Mouse (Mus musculus) liver, embryonic 12.5 days (tissue): ENCODE results near the gene Crebrf. TPM values are rescaled to one million over a fixed set of nuclear protein-coding genes. Genes with fewer than 3 reads are reported as not detected.

Experiments used
- ATAC-seq: fragments of 200-750 bp; cut with Nextera tagmentation; 2 replicates; pipeline ENCODE4 v1.8.0; 2017; ENCODE audit warnings: moderate number of reproducible peaks, mild to moderate bottlenecking, moderate library complexity
- H3K27ac ChIP-seq: fragments of 300-500 bp; sonication (generic); 2 replicates; pipeline ENCODE4 v1.5.1; 2016; ENCODE audit warnings: mild to moderate bottlenecking
- H3K27me3 ChIP-seq: fragments of 300-500 bp; sonication (generic); replicated peaks from 2 replicates; pipeline ENCODE4 v1.6.1; 2016; ENCODE audit warnings: mild to moderate bottlenecking, moderate library complexity
- H3K36me3 ChIP-seq: fragments of 300-500 bp; sonication (generic); 2 replicates; pipeline ENCODE4 v1.6.1; 2016; ENCODE audit warnings: mild to moderate bottlenecking, moderate library complexity
- H3K4me1 ChIP-seq: fragments of 300-500 bp; sonication (generic); 2 replicates; pipeline ENCODE4 v1.6.1; 2016
- H3K4me2 ChIP-seq: fragments of 300-500 bp; sonication (generic); 2 replicates; pipeline ENCODE4 v1.6.1; 2016; ENCODE audit warnings: mild to moderate bottlenecking, moderate library complexity
- H3K4me3 ChIP-seq: fragments of 300-500 bp; sonication (generic); 2 replicates; pipeline ENCODE4 v1.5.1; 2016; ENCODE audit warnings: mild to moderate bottlenecking, moderate library complexity
- H3K9ac ChIP-seq: fragments of 300-500 bp; sonication (generic); 2 replicates; pipeline ENCODE4 v1.6.1; 2016; ENCODE audit warnings: mild to moderate bottlenecking, moderate library complexity
- H3K9me3 ChIP-seq: fragments of 300-500 bp; sonication (generic); replicated peaks from 2 replicates; pipeline ENCODE4 v1.6.1; 2016; ENCODE audit warnings: mild to moderate bottlenecking, moderate library complexity
- WGBS: fragments of 180-500 bp; shearing (Covaris S2); methylation state at CpG from one replicate; pipeline ENCODE4 v1.1.7; 2016; ENCODE audit not compliant: insufficient replicate concordance; 5-methylcytosine and 5-hydroxymethylcytosine counted together
- polyA plus RNA-seq: library from polyadenylated mRNA; unstranded; fragments of >200 nt; fragmentation: Nextera tagmentation; extraction: Ambion mirVana; gene quantifications from 2 replicates; pipeline ENCODE4 v1.2.1, GENCODE M21; 2016

Gene Crebrf
- polyA plus RNA-seq = 1.7 and 2.1 TPM in 2 replicates

DNA sequence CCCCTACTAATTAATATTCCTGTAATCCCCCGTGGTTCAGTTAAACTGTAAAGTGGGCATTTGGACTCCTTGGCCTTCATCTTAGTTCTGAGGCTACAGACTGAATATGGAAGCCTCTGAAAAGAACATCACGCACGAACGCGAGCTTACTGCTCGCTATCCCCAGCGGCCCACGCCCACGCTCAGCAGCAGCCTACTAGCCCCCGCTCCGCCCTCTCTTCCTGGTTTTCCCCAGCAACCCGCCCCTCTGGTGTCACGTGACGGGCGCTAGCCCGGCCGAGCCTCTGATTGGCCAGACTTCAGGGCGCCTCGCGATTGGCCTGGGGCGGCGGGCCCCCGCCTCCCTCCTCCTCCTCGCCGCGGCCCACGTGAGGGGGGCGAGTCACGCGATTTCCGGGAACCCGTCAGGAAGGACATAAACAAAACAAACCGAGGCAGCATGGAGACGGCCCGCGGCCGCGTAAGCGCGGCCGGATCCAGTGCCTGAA, at the start of gene Crebrf:
TSS of gene Crebrf (plus strand) at position 380 of the 488 bp plus-strand sequence.
- H3K4me2 ChIP-seq = peak within 1 kb of the TSS; percentile 73
- 2% methylated on average over 41 of the region's 41 CpGs for WGBS
- no peaks in the 10 kb centered on the region for H3K9me3 ChIP-seq
- H3K4me1 ChIP-seq = peaks cover 51% of the 10 kb centered on the region
- H3K9ac ChIP-seq = peak within 1 kb of the TSS; percentile 76
- H3K36me3 ChIP-seq = no peaks in the 10 kb centered on the region
- no peaks in the 10 kb centered on the region for H3K27me3 ChIP-seq
- peak; percentile 66 for ATAC-seq
- peak within 1 kb of the TSS; percentile 89 for H3K27ac ChIP-seq
- H3K4me3 ChIP-seq = peak within 1 kb of the TSS; percentile 89

DNA sequence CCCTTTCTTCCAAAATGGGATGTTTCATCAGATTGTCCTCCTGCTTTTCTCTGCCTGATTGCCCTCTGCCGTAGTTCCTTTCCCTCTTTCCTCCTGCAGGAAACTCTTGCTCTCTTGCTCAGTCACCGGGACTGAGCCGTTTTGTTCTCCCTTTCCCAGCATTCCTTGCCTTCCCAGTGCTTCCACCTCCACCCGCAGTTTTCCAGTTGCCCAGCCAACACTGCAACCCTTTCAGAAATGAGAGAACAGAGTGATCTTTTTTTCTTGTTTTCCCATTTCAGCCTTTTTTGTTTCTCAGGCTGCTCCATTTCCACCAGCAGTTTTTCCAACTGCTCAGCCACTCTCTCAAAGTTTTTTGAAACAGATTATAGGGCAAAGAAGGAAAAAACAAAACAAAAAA, 44.2 kb upstream of the Crebrf start:
- 37% methylated on average over 4 of the region's 4 CpGs for WGBS
- no peaks in the 10 kb centered on the region for H3K36me3 ChIP-seq
- no peak overlapping the region for H3K9ac ChIP-seq
- no peak overlapping the region for H3K27ac ChIP-seq
- no peak overlapping the region for H3K4me2 ChIP-seq
- no peak overlapping the region for H3K4me3 ChIP-seq
- H3K27me3 ChIP-seq = peaks cover 50% of the 10 kb centered on the region
- peaks cover 10% of the 10 kb centered on the region for H3K4me1 ChIP-seq
- no peak for ATAC-seq
- H3K9me3 ChIP-seq = no peaks in the 10 kb centered on the region

GRCm38 (mm10) chr17:26675845-26676244, 39.6 kb upstream of the Crebrf start:
- 0 out of 2 replicates have a peak, but pooled peaks have one; percentile 1 for ATAC-seq
- 0 out of 2 replicates have a peak overlapping the region, but pooled peaks have one; percentile 94 for H3K27ac ChIP-seq
- H3K9me3 ChIP-seq = no peaks in the 10 kb centered on the region
- peaks cover 42% of the 10 kb centered on the region for H3K4me1 ChIP-seq
- WGBS = 26% methylated on average over 7 of the region's 7 CpGs
- H3K4me2 ChIP-seq = peak overlapping the region; percentile 84
- H3K9ac ChIP-seq = no peak overlapping the region
- H3K36me3 ChIP-seq = peaks cover 16% of the 10 kb centered on the region
- H3K4me3 ChIP-seq = peak overlapping the region; percentile 85
- peaks cover 30% of the 10 kb centered on the region for H3K27me3 ChIP-seq

- ATAC-seq = peak; percentile 88
- peak overlapping the region; percentile 94 for H3K27ac ChIP-seq
- H3K4me3 ChIP-seq = peak overlapping the region; percentile 85
- peaks cover 42% of the 10 kb centered on the region for H3K4me1 ChIP-seq
- peak overlapping the region; percentile 87 for H3K9ac ChIP-seq
- no peaks in the 10 kb centered on the region for H3K9me3 ChIP-seq
- WGBS = under 1% methylated on average over 30 of the region's 30 CpGs
- H3K4me2 ChIP-seq = peak overlapping the region; percentile 84
- H3K27me3 ChIP-seq = peaks cover 26% of the 10 kb centered on the region
- peaks cover 20% of the 10 kb centered on the region for H3K36me3 ChIP-seq
These were observed 39.2 kb upstream of the Crebrf start for GRCm38 (mm10) chr17:26676252-26676615.

- peak; percentile 88 for ATAC-seq
- 1% methylated on average over 26 of the region's 26 CpGs for WGBS
- peaks cover 25% of the 10 kb centered on the region for H3K36me3 ChIP-seq
These were observed 38.7 kb upstream of the Crebrf start for GRCm38 (mm10) chr17:26676616-26677376.

GRCm38 (mm10) chr17:26677711-26678637, 37.5 kb upstream of the Crebrf start:
- peaks cover 38% of the 10 kb centered on the region for H3K4me1 ChIP-seq
- H3K27ac ChIP-seq = peak overlapping the region; percentile 94
- H3K36me3 ChIP-seq = peaks cover 35% of the 10 kb centered on the region
- H3K9ac ChIP-seq = peak overlapping the region; percentile 87
- H3K27me3 ChIP-seq = peaks cover 10% of the 10 kb centered on the region
- ATAC-seq = peak; percentile 37; the same call in 1 of the 2 replicates
- H3K4me2 ChIP-seq = peak overlapping the region; percentile 84
- peak overlapping the region; percentile 85 for H3K4me3 ChIP-seq
- no peaks in the 10 kb centered on the region for H3K9me3 ChIP-seq
- WGBS = 53% methylated on average over 7 of the region's 7 CpGs

More at GRCm38 (mm10) chr17:26676616-26677376, 38.7 kb upstream of the Crebrf start:
- Histone ChIP-seq H3K27me3 (peaks cover 21% of the 10 kb centered on the region), H3K9ac (peak overlapping the region; percentile 87), H3K9me3 (no peaks in the 10 kb centered on the region), H3K4me2 (peak overlapping the region; percentile 84), H3K27ac (peak overlapping the region; percentile 94), H3K4me3 (peak overlapping the region; percentile 85), H3K4me1 (peaks cover 38% of the 10 kb centered on the region)

- WGBS = 83% methylated on average over 6 of the region's 6 CpGs
- no peak overlapping the region for H3K4me2 ChIP-seq
- peaks cover 67% of the 10 kb centered on the region for H3K36me3 ChIP-seq
- H3K27ac ChIP-seq = no peak overlapping the region
- peaks cover 35% of the 10 kb centered on the region for H3K4me1 ChIP-seq
- H3K9me3 ChIP-seq = no peaks in the 10 kb centered on the region
- no peak for ATAC-seq
- no peak overlapping the region for H3K9ac ChIP-seq
- H3K4me3 ChIP-seq = no peak overlapping the region
- H3K27me3 ChIP-seq = no peaks in the 10 kb centered on the region
These were observed 34.2 kb upstream of the Crebrf start for GRCm38 (mm10) chr17:26681276-26681675.

- Histone ChIP-seq H3K4me2 (no peak overlapping the region), H3K4me3 (no peak overlapping the region), H3K27ac (peak overlapping the region; percentile 51), H3K9ac (no peak overlapping the region), H3K4me1 (peaks cover 36% of the 10 kb centered on the region), H3K27me3 (no peaks in the 10 kb centered on the region), H3K36me3 (peaks cover 62% of the 10 kb centered on the region), H3K9me3 (no peaks in the 10 kb centered on the region)
- WGBS = 77% methylated on average over 17 of the region's 17 CpGs
- ATAC-seq = 0 out of 2 replicates have a peak, but pooled peaks have one; percentile 18
These were observed 29.0 kb upstream of the Crebrf start for GRCm38 (mm10) chr17:26686334-26687000.

DNA sequence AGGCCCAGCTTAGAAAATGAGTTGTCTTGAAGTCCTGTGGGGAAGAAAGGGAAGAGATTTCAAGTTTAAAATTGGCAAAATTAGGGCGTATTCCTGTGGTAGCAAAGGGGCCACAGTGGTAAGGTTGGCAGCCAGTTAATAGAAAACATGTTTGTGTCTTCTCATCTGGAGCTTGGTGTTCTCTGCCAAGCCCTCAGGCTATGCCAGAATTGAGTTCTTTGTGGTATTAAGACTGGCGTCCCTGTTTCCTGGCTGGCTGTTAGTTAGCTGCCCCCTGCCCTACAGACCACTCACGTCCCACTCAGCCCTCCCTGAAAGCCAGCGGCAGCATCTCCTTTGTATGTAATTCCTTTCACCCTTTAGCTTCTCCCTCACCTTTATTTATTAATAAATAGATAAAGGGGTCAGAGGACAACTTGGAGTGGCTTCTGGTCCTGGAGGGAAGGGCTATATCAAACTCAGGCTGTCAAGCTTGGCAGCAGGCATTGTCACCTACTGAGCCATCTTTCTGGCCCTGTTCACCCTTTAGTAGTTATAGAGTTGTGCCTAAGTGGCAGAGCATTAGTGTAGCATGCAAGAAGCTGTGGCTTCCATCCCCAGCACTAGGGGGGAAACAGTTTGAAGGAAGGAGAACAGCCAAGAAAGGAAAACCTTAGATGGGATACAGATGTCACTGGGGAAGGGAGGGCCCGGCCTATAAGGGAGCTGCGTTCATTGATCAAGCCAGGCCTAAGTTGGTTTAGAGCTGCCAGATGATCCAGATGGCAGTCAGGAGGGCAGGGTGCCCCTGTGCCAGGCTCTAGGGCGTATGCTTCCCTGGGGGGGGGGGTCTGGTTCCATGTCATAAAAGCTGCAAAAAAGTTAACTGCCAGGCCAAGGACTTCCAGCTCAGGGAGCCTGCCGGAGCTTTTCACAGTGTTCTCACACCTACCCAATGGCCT, 26.4 kb upstream of the Crebrf start:
- Histone ChIP-seq H3K4me3 (no peak overlapping the region), H3K9ac (no peak overlapping the region; the same call in 1 of the 2 replicates), H3K36me3 (peaks cover 46% of the 10 kb centered on the region), H3K27me3 (no peaks in the 10 kb centered on the region), H3K27ac (0 out of 2 replicates have a peak overlapping the region, but pooled peaks have one; percentile 4), H3K4me2 (no peak overlapping the region), H3K4me1 (peaks cover 39% of the 10 kb centered on the region), H3K9me3 (no peaks in the 10 kb centered on the region)
- ATAC-seq = no peak
- 79% methylated on average over 8 of the region's 8 CpGs for WGBS

DNA sequence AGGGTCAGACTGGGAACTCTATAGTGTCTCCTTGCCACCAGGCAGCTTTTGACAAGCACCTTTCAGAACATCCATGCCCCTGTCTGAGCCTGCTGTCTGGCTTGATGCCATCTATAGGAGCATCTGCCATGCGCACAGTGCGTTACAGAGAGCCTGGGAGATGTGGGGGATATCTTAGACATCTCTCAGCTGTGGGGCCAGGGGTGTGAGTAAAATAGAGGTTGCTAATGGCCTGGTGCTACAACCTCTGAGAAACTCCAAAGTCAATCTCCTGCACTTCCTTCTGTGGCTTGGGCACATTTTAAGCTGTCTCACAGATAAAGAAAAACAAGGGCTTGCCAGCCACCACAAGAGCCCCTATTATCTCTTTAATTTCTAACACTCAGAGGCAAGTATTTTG, 25.6 kb upstream of the Crebrf start:
- 65% methylated on average over 2 of the region's 2 CpGs for WGBS
- no peak for ATAC-seq
- H3K9ac ChIP-seq = no peak overlapping the region

More for the DNA sequence above, 25.6 kb upstream of the Crebrf start:
- Histone ChIP-seq H3K4me1 (peaks cover 40% of the 10 kb centered on the region), H3K27ac (0 out of 2 replicates have a peak overlapping the region, but pooled peaks have one; percentile 4), H3K4me2 (no peak overlapping the region), H3K27me3 (no peaks in the 10 kb centered on the region), H3K4me3 (no peak overlapping the region), H3K9me3 (no peaks in the 10 kb centered on the region), H3K36me3 (peaks cover 45% of the 10 kb centered on the region)
